Mouse (Mus musculus) forebrain, postnatal 0 days (tissue): Measurements from ENCODE around the gene AU040320. TPM values are rescaled to one million over a fixed set of nuclear protein-coding genes. Genes with fewer than 3 reads are reported as not detected.

ENCODE experiments used
- ATAC-seq: fragments of 200-750 bp; cut with Nextera tagmentation; 2 replicates; pipeline ENCODE4 v1.8.0; 2017; ENCODE audit warnings: mild to moderate bottlenecking, moderate library complexity
- DNase-seq: peaks from one replicate; pipeline ENCODE4 v3.0.0-alpha.2; 2015
- H3K27ac ChIP-seq: fragments of 300-500 bp; sonication (generic); 2 replicates; pipeline ENCODE4 v1.5.1; 2014; ENCODE audit warnings: low read depth, mild to moderate bottlenecking, antibody characterized with exemption, low read length, moderate library complexity, mixed read lengths
- H3K27me3 ChIP-seq: fragments of 300-500 bp; sonication (generic); 2 replicates; pipeline ENCODE4 v1.6.1; 2014; ENCODE audit warnings: mild to moderate bottlenecking, low read length, mixed read lengths; ENCODE audit not compliant: insufficient read depth
- H3K36me3 ChIP-seq: fragments of 300-500 bp; sonication (generic); 2 replicates; pipeline ENCODE4 v1.6.1; 2014; ENCODE audit warnings: mild to moderate bottlenecking, moderate library complexity; ENCODE audit not compliant: insufficient read depth
- H3K4me1 ChIP-seq: fragments of 300-500 bp; sonication (generic); 2 replicates; pipeline ENCODE4 v1.6.1; 2014; ENCODE audit warnings: antibody characterized with exemption; ENCODE audit not compliant: insufficient read depth
- H3K4me2 ChIP-seq: fragments of 300-500 bp; sonication (generic); 2 replicates; pipeline ENCODE4 v1.6.1; 2014; ENCODE audit warnings: low read depth, mild to moderate bottlenecking, moderate library complexity
- H3K4me3 ChIP-seq: fragments of 300-500 bp; sonication (generic); 2 replicates; pipeline ENCODE4 v1.5.1; 2014; ENCODE audit warnings: low read depth, low read length, mixed read lengths
- H3K9ac ChIP-seq: fragments of 300-500 bp; sonication (generic); 2 replicates; pipeline ENCODE4 v1.6.1; 2014; ENCODE audit warnings: mild to moderate bottlenecking
- H3K9me3 ChIP-seq: fragments of 300-500 bp; sonication (generic); 2 replicates; pipeline ENCODE4 v1.6.1; 2016; ENCODE audit warnings: low read length
- CTCF ChIP-seq: sonication (generic); IDR thresholded peaks from 2 replicates; pipeline ENCODE4 v1.5.1; 2016; ENCODE audit warnings: antibody characterized with exemption, control low read depth, low read depth
- WGBS: fragments of 180-500 bp; shearing (Covaris S2); extraction: QIAGEN DNeasy Blood & Tissue Kit; methylation state at CpG from one replicate; pipeline ENCODE4 v1.1.7; 2014; 5-methylcytosine and 5-hydroxymethylcytosine counted together
- polyA plus RNA-seq: library from polyadenylated mRNA; unstranded; fragments of >200 nt; fragmentation: Nextera tagmentation; extraction: Ambion mirVana; gene quantifications from 2 replicates; pipeline ENCODE4 v1.2.1, GENCODE M21; 2015
- total RNA-seq: library from RNA; depleted of rRNA; stranded (reverse); fragments of >200 nt; gene quantifications from 2 replicates; pipeline ENCODE4 v1.2.3, GENCODE M21; 2014; rRNA removed

Gene AU040320
- total RNA-seq, result 33.4 and 35.7 TPM in 2 replicates
- 27.4 and 33.5 TPM in 2 replicates for polyA plus RNA-seq

GRCm38 (mm10) chr4:126753268-126754230 lies at the start of gene AU040320, which contains the start of gene Ncdn:
AU040320 (plus strand) TSS chr4:126753544.
Ncdn (minus strand) TSS chr4:126753438.
- peak; percentile 98 for ATAC-seq
- Histone ChIP-seq H3K9me3 (no peaks in the 10 kb centered on the region), H3K9ac (peak within 1 kb of the TSS; percentile 74), H3K4me3 (peak within 1 kb of the TSS; percentile 69), H3K4me1 (peaks cover 30% of the 10 kb centered on the region), H3K36me3 (peaks cover 16% of the 10 kb centered on the region), H3K27ac (peak within 1 kb of the TSS; percentile 94), H3K27me3 (no peaks in the 10 kb centered on the region), H3K4me2 (peak within 1 kb of the TSS; percentile 96)
- WGBS, result 2% methylated on average over 69 of the region's 71 CpGs
- peak; percentile 98 for DNase-seq
- no peak for TF ChIP-seq CTCF

DNA sequence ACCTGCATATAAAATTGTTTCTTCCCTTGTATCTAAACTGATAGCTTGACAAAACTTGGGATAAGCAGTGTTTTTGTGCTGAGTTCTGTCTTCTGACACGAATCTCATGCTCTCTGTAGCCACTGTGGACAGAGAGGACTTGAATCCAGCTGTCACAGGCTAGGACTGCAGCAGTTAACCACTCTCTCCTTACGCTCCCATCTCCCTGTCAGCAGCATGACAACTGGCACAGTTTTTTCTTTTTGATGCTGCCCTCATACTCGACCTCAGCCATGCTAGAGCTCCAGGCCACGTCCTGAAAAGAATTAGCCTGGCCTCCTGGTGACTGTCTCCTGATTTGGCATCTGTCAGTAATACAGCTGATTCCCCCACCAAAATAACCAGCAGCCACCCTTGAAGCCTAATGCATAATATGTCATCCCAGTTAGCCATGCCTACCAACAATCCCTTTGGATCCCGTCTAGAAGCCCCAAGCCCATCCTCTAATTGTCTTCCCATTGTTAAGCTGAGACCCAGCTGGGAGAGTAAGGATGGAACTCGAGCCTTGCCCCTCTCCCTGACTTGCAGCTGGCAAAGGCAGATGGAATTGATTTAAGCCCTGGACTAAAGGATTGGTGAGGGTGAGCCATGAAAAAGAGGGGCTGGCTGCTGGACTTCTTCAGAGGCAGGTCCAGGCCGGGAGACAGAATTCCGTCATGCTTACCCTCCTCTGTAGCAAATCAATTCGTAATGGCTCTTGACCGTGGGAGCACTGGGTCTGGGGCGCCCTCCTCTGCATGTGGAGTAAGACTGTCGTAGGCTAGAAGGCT lies 46.5 kb upstream of the AU040320 start:
- no peaks in the 10 kb centered on the region for H3K27me3 ChIP-seq
- no peaks in the 10 kb centered on the region for H3K4me1 ChIP-seq
- no peak overlapping the region for H3K9ac ChIP-seq
- no peak for TF ChIP-seq CTCF
- no peak overlapping the region for H3K4me3 ChIP-seq
- ATAC-seq (no peak), DNase-seq (no peak)
- 74% methylated on average over 12 of the region's 12 CpGs for WGBS
- H3K36me3 ChIP-seq, result peaks cover 61% of the 10 kb centered on the region
- no peak overlapping the region for H3K27ac ChIP-seq
- H3K9me3 ChIP-seq, result no peaks in the 10 kb centered on the region
- H3K4me2 ChIP-seq, result no peak overlapping the region

GRCm38 (mm10) chr4:126707439-126707826 lies 45.9 kb upstream of the AU040320 start:
- H3K4me2 ChIP-seq, result no peak overlapping the region
- no peaks in the 10 kb centered on the region for H3K27me3 ChIP-seq
- DNase-seq (no peak), ATAC-seq (no peak)
- H3K27ac ChIP-seq, result no peak overlapping the region
- H3K36me3 ChIP-seq, result peaks cover 57% of the 10 kb centered on the region
- H3K4me3 ChIP-seq, result no peak overlapping the region
- WGBS, result 86% methylated on average over 5 of the region's 5 CpGs
- H3K9me3 ChIP-seq, result no peaks in the 10 kb centered on the region
- no peak for TF ChIP-seq CTCF
- no peak overlapping the region for H3K9ac ChIP-seq
- H3K4me1 ChIP-seq, result no peaks in the 10 kb centered on the region

GRCm38 (mm10) chr4:126732111-126732510 lies 21.2 kb upstream of the AU040320 start:
- Histone ChIP-seq H3K9ac (no peak overlapping the region), H3K36me3 (no peaks in the 10 kb centered on the region), H3K27ac (no peak overlapping the region), H3K27me3 (peaks cover 63% of the 10 kb centered on the region), H3K4me3 (no peak overlapping the region), H3K9me3 (no peaks in the 10 kb centered on the region), H3K4me2 (no peak overlapping the region), H3K4me1 (no peaks in the 10 kb centered on the region)
- ATAC-seq, result no peak
- WGBS, result 2% methylated on average over 18 of the region's 18 CpGs
- no peak for TF ChIP-seq CTCF
- DNase-seq, result no peak

GRCm38 (mm10) chr4:126732531-126733380 lies 20.6 kb upstream of the AU040320 start:
- Histone ChIP-seq H3K36me3 (no peaks in the 10 kb centered on the region), H3K27ac (no peak overlapping the region), H3K9me3 (no peaks in the 10 kb centered on the region), H3K4me1 (no peaks in the 10 kb centered on the region), H3K9ac (no peak overlapping the region), H3K27me3 (peaks cover 68% of the 10 kb centered on the region), H3K4me2 (no peak overlapping the region), H3K4me3 (no peak overlapping the region)
- DNase-seq, result no peak
- WGBS, result 4% methylated on average over 26 of the region's 26 CpGs
- no peak for ATAC-seq
- no peak for TF ChIP-seq CTCF

DNA sequence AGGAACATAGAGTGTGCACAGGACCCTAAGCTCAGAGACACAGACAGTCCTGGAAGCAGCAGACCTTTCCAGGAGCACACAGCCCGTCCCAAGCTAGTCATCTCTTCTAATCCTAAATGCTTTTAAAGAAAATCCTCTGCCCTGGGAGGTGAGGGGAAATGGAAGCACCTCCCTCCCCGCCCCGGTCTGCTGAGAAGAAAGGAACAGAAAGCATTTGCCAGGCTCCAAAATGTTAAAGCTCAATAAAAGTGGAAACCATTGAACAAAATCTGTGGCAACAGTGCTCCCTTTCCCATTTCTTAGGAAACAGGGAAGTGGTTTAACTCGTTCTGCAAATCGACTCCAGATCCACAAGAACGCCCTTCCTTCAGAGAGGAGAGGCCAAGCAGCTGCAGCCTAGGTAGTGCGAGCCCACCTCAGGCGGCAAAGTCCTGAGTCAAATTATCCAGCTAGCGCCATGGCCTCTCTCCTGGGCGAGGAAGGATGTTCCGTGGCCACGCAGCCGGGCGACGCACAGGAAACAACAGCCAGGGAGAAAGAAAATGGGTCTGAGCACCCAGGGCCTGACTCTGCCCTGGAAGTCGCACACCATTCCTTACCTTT lies 19.2 kb upstream of the AU040320 start:
- H3K4me3 ChIP-seq, result no peak overlapping the region; the same call in 1 of the 2 replicates
- no peak overlapping the region for H3K4me2 ChIP-seq
- H3K27me3 ChIP-seq, result peaks cover 76% of the 10 kb centered on the region
- no peaks in the 10 kb centered on the region for H3K9me3 ChIP-seq
- no peak overlapping the region for H3K9ac ChIP-seq
- no peak for TF ChIP-seq CTCF
- H3K4me1 ChIP-seq, result no peaks in the 10 kb centered on the region
- no peak for ATAC-seq
- H3K36me3 ChIP-seq, result no peaks in the 10 kb centered on the region
- 3% methylated on average over 16 of the region's 16 CpGs for WGBS
- no peak for DNase-seq
- no peak overlapping the region for H3K27ac ChIP-seq
